Mouse (Mus musculus) cerebellum, postnatal 10 days (tissue): ENCODE measurements at regions not wholly inside any gene's neighbourhood (a gene's known extent, or its start where the extent isn't known, plus 50 kb on each side); places are given as distances from the start of the nearest gene placed in this dataset.
"Not testable (repeated sequence)": the region's sequence is repeated elsewhere in the genome, so short reads cannot be mapped to it uniquely, and the experiment has no call there.

ENCODE experiments used
- DNase-seq, 2 experiments: peaks; one replicate each; pipeline ENCODE4 v3.0.0; 2021; ENCODE audit warnings: mixed read lengths in 2 of 2

DNA sequence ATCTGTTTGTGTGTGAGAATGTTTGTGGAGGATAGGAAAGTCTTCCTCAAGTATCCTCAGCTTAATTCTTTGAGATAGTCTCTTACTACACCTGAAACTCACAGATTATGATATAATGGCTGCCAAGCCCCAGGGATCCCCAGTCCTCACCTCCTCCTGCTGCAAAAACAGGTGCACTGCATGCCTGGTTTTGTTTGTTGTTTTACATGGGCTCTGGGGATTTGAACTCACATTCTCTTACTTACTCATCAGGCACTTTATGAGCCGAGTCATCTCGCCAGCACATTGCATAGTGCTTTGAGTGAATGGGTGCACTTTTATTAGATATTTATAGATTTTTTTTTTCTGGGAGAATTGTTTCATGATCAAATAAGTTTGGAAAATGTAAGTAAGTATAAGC is 56.3 kb downstream of the Mterf1b start:
- no peak for DNase-seq

DNA sequence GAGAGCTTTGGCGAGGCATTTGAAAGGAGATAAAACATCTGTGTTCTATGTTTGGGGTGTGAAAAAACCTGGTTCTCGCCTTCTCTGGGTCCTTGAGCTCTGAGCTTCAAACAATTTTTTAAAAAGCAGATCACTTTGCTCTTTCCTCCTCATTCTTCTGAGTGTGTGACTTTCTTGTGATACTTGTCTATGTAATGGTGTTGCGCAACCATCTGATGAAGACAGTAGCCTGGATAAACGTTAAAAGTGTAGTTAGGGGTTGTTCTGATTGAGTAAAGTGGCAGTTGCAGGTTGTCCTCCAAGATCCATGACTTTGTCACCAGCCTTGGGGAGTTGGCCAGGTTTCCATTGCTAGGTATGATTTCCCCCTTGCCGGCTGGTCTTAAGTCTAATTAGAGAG is 62.1 kb downstream of the Mterf1b start:
- DNase-seq, result not testable (repeated sequence)

GRCm38 (mm10) chr5:4257048-4257750 is 65.0 kb downstream of the Mterf1b start:
- DNase-seq, result no peak

- no peak for DNase-seq
Observed at GRCm38 (mm10) chr5:4259260-4259659, 67.1 kb downstream of the Mterf1b start.

DNA sequence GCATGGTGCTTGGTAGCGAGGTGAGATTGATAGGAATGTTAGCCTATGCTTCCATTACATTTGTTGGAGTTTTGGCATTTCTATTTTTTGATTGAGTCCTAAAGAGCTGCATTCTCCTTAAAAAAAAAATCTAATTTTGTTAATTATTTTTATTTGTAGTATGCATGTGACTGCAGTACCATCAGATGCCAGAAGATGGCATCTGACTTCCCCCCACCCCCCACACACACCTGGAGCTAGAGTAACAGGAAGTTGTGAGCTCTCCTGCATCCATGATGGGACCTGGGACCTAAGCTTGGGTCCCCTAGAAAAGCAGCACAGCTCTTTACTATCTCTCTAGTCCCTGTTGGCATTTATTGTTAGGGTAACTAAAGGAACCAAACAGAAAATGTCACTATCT is 70.5 kb downstream of the Mterf1b start:
- DNase-seq, result peak; percentile 11 to 30

- peak; percentile 63 to 75 for DNase-seq
Observed at GRCm38 (mm10) chr5:4263560-4264160, 71.5 kb downstream of the Mterf1b start.

GRCm38 (mm10) chr5:4267717-4268116 is 75.5 kb downstream of the Mterf1b start:
- no peak for DNase-seq

- peak; percentile 33 to 47 for DNase-seq
Observed at GRCm38 (mm10) chr5:4273001-4273400, 80.8 kb downstream of the Mterf1b start.

DNA sequence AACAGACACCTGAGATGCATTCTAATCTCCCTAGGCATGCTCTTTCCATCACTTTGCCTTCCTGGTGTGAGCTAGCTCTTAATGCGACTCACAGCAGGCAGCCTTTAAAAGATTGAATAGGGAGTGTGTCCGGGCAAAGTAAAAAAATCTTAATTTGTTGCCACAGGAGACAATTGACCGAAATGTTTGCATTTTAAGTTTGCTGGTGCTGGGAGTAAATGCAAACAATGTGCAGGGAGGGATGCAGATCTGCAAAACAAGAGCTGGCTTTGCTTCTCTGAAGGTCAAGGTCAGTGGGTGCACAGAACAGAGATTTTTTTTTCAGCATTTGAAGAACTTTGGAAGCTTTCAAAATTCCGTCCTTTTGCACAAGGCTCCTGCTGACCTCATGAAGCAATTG is 111.4 kb downstream of the Mterf1b start:
- no peak for DNase-seq

DNA sequence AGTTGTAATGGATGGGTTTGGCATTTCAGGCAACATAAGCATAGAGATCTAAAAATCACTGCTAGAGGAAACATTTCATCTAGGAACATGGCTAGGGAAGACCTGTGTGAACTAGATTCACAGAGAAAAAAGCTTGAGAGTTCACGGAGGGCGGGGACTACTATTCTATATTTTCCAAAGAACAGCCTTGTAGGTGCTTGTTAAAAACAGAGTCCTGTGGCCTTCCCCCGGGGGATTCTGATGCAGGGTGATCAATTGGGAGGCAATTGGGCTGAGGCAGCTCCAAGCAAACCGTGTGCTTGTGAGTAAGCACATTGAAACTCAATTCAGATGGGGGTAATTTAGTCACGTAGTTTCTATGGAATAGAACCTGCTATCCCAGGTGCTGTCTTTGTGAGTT is 112.0 kb downstream of the Mterf1b start:
- DNase-seq, result no peak

DNA sequence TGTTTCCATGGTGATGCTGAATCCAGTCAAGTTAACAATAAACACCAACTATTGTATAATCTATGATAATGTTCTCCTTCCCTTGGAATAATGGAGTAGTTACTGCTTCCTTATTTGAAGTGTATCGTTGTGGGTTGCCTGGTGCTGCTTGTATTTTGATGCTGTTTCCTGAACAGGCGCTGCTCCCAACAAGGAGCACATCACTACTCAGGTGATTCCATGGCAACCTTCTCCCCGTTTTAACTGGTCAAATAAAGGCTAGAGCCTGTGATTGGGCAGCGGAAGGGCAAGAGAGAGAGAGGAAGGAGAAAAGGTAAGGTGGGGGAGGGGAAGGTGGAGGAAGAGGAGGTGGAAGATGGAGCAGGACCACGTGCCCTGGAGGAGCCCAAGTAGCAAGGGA is 116.3 kb downstream of the Mterf1b start:
- DNase-seq, result no peak

DNA sequence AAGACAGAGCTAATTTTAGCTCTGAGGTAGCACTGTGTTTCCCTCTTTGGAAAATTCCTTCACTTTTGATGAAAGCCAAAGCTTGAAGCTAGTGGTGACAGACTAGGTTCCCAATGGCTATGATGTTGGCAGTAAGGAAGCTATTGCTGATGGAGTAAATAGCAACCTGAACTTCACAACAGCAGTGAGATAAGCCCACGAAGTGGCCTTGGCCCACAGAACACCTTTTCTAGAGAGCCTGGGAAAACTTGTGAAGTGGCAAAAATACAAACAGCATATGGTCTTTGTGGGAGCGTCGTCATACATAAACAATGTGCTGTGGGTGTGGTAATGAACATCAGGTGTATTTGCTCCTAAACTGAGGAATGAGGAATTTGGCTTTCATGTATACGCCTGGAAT is 119.0 kb downstream of the Mterf1b start:
- DNase-seq, result no peak

GRCm38 (mm10) chr5:4311599-4311998 is 119.4 kb downstream of the Mterf1b start:
- DNase-seq, result no peak

DNA sequence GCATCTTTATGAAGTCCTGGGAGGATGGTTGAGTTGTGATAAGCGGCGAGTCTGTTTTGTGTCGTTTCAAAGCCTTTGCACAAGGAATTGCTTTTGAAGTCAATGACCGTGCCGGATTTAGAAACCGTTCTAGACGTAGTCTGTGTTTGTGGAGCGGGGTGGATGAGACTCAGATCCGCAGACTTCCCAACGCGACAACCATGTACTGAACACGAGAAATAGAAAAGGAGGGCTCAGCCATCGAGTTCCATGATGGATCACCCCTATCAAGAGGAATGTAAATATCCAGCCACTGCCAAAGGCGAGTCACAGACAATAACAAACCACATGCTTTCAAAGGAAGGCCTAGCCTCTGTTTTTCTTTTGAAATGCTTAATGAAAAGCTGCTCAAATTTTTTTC is 120.5 kb downstream of the Mterf1b start:
- DNase-seq, result no peak

DNA sequence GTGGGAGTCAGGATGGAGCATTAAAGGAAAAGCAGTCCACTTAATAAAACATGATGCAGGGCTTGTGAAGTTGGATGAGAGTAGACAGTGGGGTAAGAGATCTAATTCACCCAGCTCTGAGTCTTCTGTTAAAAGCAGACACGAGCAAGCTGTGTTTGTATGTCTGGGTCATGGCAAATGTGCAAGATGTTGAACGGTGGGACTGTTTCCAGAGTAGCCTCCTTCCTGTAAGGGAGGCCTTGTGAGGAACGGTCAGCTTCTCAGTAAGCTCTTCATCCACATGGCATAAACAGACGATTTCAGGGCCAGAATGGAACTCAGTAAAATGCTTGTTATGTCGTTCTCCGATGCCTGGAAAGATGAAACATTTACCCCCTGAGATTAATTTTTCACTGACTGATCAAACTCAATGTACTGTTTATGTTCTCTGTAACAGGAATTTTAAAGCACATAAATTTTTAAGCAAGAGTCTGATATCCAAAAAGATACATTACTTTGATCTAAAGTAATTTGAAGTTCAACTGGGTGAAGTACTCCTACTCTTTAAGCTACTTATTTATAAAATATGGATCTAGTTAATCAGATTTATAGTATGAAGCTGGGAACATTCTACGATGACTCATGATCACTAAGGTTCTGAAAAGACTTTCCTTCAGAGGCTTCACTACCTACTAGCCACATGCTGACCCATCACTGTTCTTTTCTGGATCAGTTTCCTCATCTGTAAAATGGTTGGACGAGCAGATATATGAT is 130.6 kb downstream of the Mterf1b start:
- DNase-seq, result no peak

- no peak for DNase-seq
Observed at GRCm38 (mm10) chr5:4323387-4323704, 131.2 kb downstream of the Mterf1b start.

- no peak for DNase-seq
Observed at GRCm38 (mm10) chr5:4325813-4326212, 133.6 kb downstream of the Mterf1b start.

- no peak for DNase-seq
Observed at GRCm38 (mm10) chr5:4326309-4327014, 134.3 kb downstream of the Mterf1b start.

DNA sequence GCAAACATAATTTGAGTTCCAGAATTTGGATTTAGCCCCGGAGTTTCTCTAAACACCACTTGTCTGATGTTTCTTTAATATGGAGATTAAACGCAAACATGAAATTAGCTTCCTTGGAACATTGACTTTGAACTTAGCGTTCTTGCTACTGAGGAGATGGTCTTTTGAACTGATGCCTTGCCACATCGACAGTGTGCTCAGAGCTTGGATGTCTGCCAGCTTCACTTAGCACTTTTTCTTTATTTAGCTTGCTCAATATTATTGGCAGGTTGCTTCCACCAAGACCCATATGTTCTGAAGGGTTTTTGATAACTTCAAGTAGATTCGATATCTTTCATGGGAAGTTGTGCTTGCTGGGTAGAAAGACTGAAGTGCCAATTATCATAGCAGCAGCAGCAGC is 143.5 kb downstream of the Mterf1b start:
- peak; percentile 18 to 37 for DNase-seq

- peak; percentile 24 to 41 for DNase-seq
Observed at GRCm38 (mm10) chr5:4341956-4342355, 149.8 kb downstream of the Mterf1b start.

DNA sequence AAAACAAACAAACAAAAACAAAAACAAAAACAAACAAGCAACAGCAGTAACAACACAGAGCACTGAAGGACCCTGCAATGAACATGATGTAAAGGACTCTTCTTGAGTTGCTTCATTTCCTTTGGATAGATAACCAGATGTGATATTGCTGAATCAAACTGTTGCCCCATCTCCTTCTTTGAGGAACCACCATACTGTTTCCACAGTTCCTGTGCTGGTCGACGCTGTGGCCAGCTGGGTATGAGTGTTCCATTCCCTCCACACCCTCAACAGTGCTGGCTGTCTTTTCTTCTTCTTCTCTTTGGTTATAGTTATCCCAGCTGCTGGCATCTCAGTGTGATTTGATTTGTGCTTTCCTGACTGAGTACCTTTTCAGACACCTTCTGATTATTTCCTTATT is 152.3 kb downstream of the Mterf1b start:
- DNase-seq, result no peak

DNA sequence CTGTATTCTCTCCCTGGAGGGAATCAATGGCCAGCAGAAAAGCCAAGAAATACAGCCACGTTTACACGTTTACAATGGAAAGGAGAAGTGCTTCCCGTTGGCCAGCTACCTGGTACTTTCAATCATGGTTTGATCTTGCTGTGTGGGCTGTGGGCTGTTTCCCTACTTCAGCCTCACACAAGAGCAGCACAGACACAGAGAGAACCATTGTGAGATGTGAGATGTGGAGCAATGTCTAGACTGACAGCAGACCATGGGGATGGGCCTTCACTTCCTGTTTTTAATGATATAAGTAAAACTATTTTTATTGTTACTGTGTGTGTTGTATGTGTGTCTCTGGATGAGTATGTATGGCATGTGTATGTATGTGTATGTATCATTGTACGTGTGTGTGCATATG is 156.2 kb downstream of the Mterf1b start:
- DNase-seq, result no peak

DNA sequence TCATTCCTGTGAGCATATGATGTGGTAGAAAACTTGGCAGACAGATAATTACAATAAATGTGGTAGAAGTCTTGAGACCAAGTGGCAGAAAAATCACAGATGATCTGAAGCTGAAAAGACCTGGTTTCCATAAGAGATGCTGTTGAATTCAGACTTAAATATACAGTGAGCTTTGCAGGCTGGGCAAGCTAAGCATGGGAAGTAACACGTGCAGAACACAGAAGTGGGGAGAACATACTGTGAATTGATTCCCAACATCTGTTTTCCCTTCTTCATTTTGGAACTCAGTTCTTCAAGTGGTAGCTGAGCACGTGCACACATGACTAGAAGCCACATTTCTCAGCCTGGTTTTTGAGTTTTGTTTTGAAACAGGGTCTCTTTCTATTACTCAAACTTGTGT is 157.8 kb downstream of the Mterf1b start:
- DNase-seq, result no peak
